Comparison of ENCODE assay signal across 9 mouse cellular contexts in genomic region chr11:31948462-31949330, GRCm38 (mm10). TPM values are rescaled to one million over a fixed set of nuclear protein-coding genes. Genes with fewer than 3 reads are reported as not detected.
DNase-seq lines count a peak whose midpoint lies in the region; ATAC-seq lines count a peak whose summit lies in the region.
"Had no signal": no experiment of that assay in that cellular context is flagged by ENCODE, and none has a peak within 500 bp of the region (broad histone marks: within the 10 kb centered on the region; RNA-seq: fewer than 3 reads in every experiment).

No protein-coding gene starts in this region.

- H3K9me3 ChIP-seq in lung, embryonic 16.5 days (ENCODE audit: control insufficient read depth, low read length): no peaks in the 10 kb centered on the region
- no peaks in the 10 kb centered on the region for H3K9me3 ChIP-seq in forebrain, embryonic 16.5 days (ENCODE audit: control insufficient read depth, low read length)
- H3K9me3 ChIP-seq in liver, embryonic 13.5 days (replicated peaks): no peaks in the 10 kb centered on the region
- H3K9me3 ChIP-seq in stomach, embryonic 16.5 days (replicated peaks; ENCODE audit: control insufficient read depth, low read length): no peaks in the 10 kb centered on the region

- H3K4me3 ChIP-seq in lung, embryonic 16.5 days (ENCODE audit: low read length): peak overlapping the region; percentile 55
- H3K4me3 ChIP-seq in forebrain, embryonic 16.5 days (replicated peaks; ENCODE audit: low read length): peak overlapping the region; percentile 54
- peak overlapping the region; percentile 54 for H3K4me3 ChIP-seq in liver, embryonic 13.5 days (replicated peaks)
- H3K4me3 ChIP-seq in stomach, embryonic 16.5 days (replicated peaks; ENCODE audit: low read length): peak overlapping the region; percentile 54

- H3K4me2 ChIP-seq in lung, embryonic 16.5 days (ENCODE audit: low read depth, low read length): peak overlapping the region; percentile 70
- peak overlapping the region; percentile 52 for H3K4me2 ChIP-seq in forebrain, embryonic 16.5 days (ENCODE audit: low read length)
- H3K4me2 ChIP-seq in liver, embryonic 13.5 days: peak overlapping the region; percentile 69
- peak overlapping the region; percentile 68 for H3K4me2 ChIP-seq in stomach, embryonic 16.5 days (ENCODE audit: low read depth, low read length)

- no peak for DNase-seq in lung, postnatal 14 days
- DNase-seq in liver, embryonic 13.5 days: no peak
- DNase-seq in adrenal gland, postnatal 4 days (ENCODE audit: low spot score in 2 of 2): no peak
- no peak for DNase-seq in ovary, postnatal 10 days (ENCODE audit: low spot score)

- WGBS in lung, embryonic 16.5 days: 17% methylated on average over 15 of the region's 15 CpGs
- WGBS in forebrain, embryonic 16.5 days: 15% methylated on average over 15 of the region's 15 CpGs
- 16% methylated on average over 15 of the region's 15 CpGs for WGBS in liver, embryonic 13.5 days (ENCODE audit: insufficient replicate concordance)
- 15% methylated on average over 15 of the region's 15 CpGs for WGBS in stomach, embryonic 16.5 days

- peaks cover 4% of the 10 kb centered on the region for H3K4me1 ChIP-seq in lung, embryonic 16.5 days (replicated peaks; ENCODE audit: control insufficient read depth, insufficient read depth, low read length)
- peaks cover 14% of the 10 kb centered on the region for H3K4me1 ChIP-seq in forebrain, embryonic 16.5 days (replicated peaks; ENCODE audit: control insufficient read depth, insufficient read depth, low read length)
- H3K4me1 ChIP-seq in liver, embryonic 13.5 days (replicated peaks): peaks cover 17% of the 10 kb centered on the region
- H3K4me1 ChIP-seq in stomach, embryonic 16.5 days (ENCODE audit: control insufficient read depth, insufficient read depth, low read length): no peaks in the 10 kb centered on the region

- H3K27ac ChIP-seq in lung, embryonic 16.5 days (ENCODE audit: low read length): no peak overlapping the region
- H3K27ac ChIP-seq in forebrain, embryonic 16.5 days (ENCODE audit: low read length): peak overlapping the region; percentile 46
- H3K27ac ChIP-seq in liver, embryonic 13.5 days: no peak overlapping the region
- no peak overlapping the region for H3K27ac ChIP-seq in stomach, embryonic 16.5 days (ENCODE audit: low read length)

- peak overlapping the region; percentile 57 for H3K9ac ChIP-seq in lung, embryonic 16.5 days (ENCODE audit: low read length)
- H3K9ac ChIP-seq in forebrain, embryonic 16.5 days (replicated peaks; ENCODE audit: low read depth, low read length): peak overlapping the region; percentile 58
- H3K9ac ChIP-seq in liver, embryonic 13.5 days: peak overlapping the region; percentile 46
- peak overlapping the region; percentile 64; the same call in 1 of the 2 replicates for H3K9ac ChIP-seq in stomach, embryonic 16.5 days (ENCODE audit: low read length)

- H3K27me3 ChIP-seq in lung, embryonic 16.5 days (ENCODE audit: control insufficient read depth, insufficient read depth, low read depth, low read length): no peaks in the 10 kb centered on the region; the same call in 1 of the 2 replicates
- no peaks in the 10 kb centered on the region for H3K27me3 ChIP-seq in forebrain, embryonic 16.5 days (replicated peaks; ENCODE audit: control insufficient read depth, insufficient read depth, low read length)
- H3K27me3 ChIP-seq in liver, embryonic 13.5 days: peaks cover 7% of the 10 kb centered on the region; the same call in 1 of the 2 replicates
- H3K27me3 ChIP-seq in stomach, embryonic 16.5 days (ENCODE audit: control insufficient read depth, insufficient read depth, low read length): no peaks in the 10 kb centered on the region

- ATAC-seq in lung, embryonic 16.5 days (ENCODE audit: low read depth): peak; percentile 47; the same call in 1 of the 2 replicates
- peak; percentile 60 for ATAC-seq in activated CD4-positive, CD25-positive, alpha-beta regulatory T cell, adult 4 months
- ATAC-seq in forebrain, embryonic 16.5 days: peak; percentile 63
- ATAC-seq in liver, embryonic 13.5 days (ENCODE audit: low read depth): peak; percentile 52
- peak; percentile 37; the same call in 1 of the 2 replicates for ATAC-seq in stomach, embryonic 16.5 days (ENCODE audit: insufficient read depth, low FRiP score)

- H3K36me3 ChIP-seq in lung, embryonic 16.5 days (ENCODE audit: control insufficient read depth, insufficient read depth, low read length): no peaks in the 10 kb centered on the region
- H3K36me3 ChIP-seq in forebrain, embryonic 16.5 days (ENCODE audit: control insufficient read depth, insufficient read depth): no peaks in the 10 kb centered on the region
- no peaks in the 10 kb centered on the region for H3K36me3 ChIP-seq in liver, embryonic 13.5 days
- no peaks in the 10 kb centered on the region for H3K36me3 ChIP-seq in stomach, embryonic 16.5 days (ENCODE audit: control insufficient read depth, insufficient read depth, low read length)

RNA-seq across cellular contexts. Expression of gene 4930524B15Rik, which starts 16.7 kb away (rescaled TPM):
- not detected in 2 replicates for polyA plus RNA-seq in lung, embryonic 16.5 days (2015; fragmentation: Nextera tagmentation; extraction: Ambion mirVana)
- not detected for polyA plus RNA-seq in activated CD4-positive, CD25-positive, alpha-beta regulatory T cell, adult 4 months (2017; shearing (Covaris generic))
- polyA plus RNA-seq in forebrain, embryonic 16.5 days (2015; fragmentation: Nextera tagmentation; extraction: Ambion mirVana): 0.14 and 0.20 TPM in 2 replicates
- not detected in 2 replicates for polyA plus RNA-seq in liver, embryonic 13.5 days (2015; fragmentation: Nextera tagmentation; extraction: Ambion mirVana)
- polyA plus RNA-seq in stomach, embryonic 16.5 days (2015; fragmentation: Nextera tagmentation; extraction: Ambion mirVana): 0.06 TPM in 1 of 2 replicates, not detected in the other
- total RNA-seq in adrenal gland, postnatal 4 days (2021): not detected
- total RNA-seq: layer of hippocampus, adult 18-20 months had no signal

RNA-seq across cellular contexts. Expression of gene Nsg2, which starts 51.6 kb away (rescaled TPM):
- polyA plus RNA-seq in lung, embryonic 16.5 days (2015; fragmentation: Nextera tagmentation; extraction: Ambion mirVana): 1.6 and 3.0 TPM in 2 replicates
- polyA plus RNA-seq in activated CD4-positive, CD25-positive, alpha-beta regulatory T cell, adult 4 months (2017; shearing (Covaris generic)): 10 to 100 TPM; 65.0 to 90.0 TPM
- 770 and 805 TPM in 2 replicates for polyA plus RNA-seq in forebrain, embryonic 16.5 days (2015; fragmentation: Nextera tagmentation; extraction: Ambion mirVana)
- 0.31 and 0.56 TPM in 2 replicates for polyA plus RNA-seq in liver, embryonic 13.5 days (2015; fragmentation: Nextera tagmentation; extraction: Ambion mirVana)
- 7.8 and 8.2 TPM in 2 replicates for polyA plus RNA-seq in stomach, embryonic 16.5 days (2015; fragmentation: Nextera tagmentation; extraction: Ambion mirVana)
- 10 to 100 TPM; 58.2 to 64.7 TPM for total RNA-seq in adrenal gland, postnatal 4 days (2021)
